Mouse (Mus musculus) frontal cortex, postnatal 36 days (tissue): ENCODE data around the gene Olfr1248.
"Not testable (repeated sequence)": the region's sequence is repeated elsewhere in the genome, so short reads cannot be mapped to it uniquely, and the experiment has no call there.

Experiments used
- DNase-seq, 2 experiments: peaks; one replicate each; pipeline ENCODE4 v3.0.0; 2022; ENCODE audit warnings: low spot score in 2 of 2

The Olfr1248 gene

DNA sequence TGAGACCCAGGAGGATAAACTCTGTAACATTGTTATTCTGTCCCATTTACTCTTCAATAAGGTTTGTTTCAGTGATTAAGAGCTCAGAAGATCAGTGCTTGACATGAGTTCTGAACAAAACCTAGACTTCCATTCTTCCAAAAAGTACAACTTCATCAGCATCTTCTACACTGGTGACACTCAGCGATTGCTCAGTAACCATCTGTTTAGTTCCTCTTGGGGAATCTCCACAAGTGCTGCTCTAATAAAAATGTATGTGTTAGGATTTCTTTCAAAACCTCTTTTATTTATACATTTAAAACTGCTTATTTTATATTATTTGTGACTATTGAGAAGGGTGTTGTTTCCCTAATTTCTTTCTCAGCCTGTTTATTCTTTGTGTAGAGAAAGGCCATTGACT lies at the start of gene Olfr1248:
Gene Olfr1248 (minus strand): TSS at position 101 of the 400 bp plus-strand sequence.
- DNase-seq = not testable (repeated sequence)

DNA sequence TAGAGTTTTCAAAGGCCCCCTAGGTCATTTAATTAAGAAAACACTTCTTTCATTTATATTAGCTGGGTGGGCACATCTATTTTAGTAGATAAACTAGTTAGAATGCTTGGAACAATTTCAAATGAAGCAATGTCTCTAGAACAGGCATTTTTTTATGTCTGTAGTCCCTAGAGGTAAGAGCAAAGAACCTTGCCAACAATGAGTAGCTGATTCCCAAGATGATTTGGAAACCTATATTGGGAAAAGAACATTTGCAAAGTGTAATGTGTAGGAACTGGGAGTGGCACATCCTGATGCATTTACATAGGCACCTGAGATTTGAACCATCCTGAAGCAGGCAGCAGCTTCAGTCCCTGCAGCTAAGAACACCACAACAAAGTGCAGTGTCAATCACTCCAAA lies 43.3 kb upstream of the Olfr1248 start, which contains the start of gene Olfr1250:
Gene Olfr1250 (minus strand): TSS at position 101 of the 400 bp plus-strand sequence.
- no peak for DNase-seq

GRCm38 (mm10) chr2:89634883-89635282 lies 16.8 kb upstream of the Olfr1248 start, which contains the start of gene Olfr1249:
Olfr1249 (minus strand) TSS chr2:89634983.
- DNase-seq = no peak

- DNase-seq = no peak
Observed at GRCm38 (mm10) chr2:89614030-89614429, 4.0 kb downstream of the Olfr1248 start, which contains the start of gene Olfr1247. Olfr1247 (minus strand) TSS chr2:89614130.

DNA sequence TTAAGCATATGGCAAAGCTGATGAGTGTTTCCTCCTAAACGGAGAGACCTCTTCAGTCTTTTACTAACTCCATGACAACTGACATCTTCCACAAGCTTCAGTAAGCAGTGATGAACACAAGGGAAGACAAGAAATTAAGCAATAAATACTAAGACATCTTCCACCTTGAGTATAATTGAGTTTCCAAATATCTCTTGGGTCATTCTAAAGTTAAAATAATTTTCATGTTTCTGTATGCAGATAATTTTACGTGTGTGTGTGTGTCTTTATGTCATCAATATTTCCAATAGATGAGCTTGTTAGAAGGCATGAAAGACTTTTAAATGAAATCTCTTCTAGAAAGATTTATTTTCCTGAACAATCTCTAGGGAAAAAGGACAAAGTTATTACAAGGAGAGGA lies 25.0 kb downstream of the Olfr1248 start, which contains the start of gene Olfr1246:
Gene Olfr1246 (minus strand): TSS at position 101 of the 400 bp plus-strand sequence.
- no peak for DNase-seq

GRCm38 (mm10) chr2:89578347-89578746 lies 39.7 kb downstream of the Olfr1248 start, which contains the start of gene Olfr1245:
Olfr1245 (minus strand) TSS chr2:89578447.
- DNase-seq = no peak
